Mouse (Mus musculus): Measurements from ENCODE around the gene Tspan5.

DNA sequence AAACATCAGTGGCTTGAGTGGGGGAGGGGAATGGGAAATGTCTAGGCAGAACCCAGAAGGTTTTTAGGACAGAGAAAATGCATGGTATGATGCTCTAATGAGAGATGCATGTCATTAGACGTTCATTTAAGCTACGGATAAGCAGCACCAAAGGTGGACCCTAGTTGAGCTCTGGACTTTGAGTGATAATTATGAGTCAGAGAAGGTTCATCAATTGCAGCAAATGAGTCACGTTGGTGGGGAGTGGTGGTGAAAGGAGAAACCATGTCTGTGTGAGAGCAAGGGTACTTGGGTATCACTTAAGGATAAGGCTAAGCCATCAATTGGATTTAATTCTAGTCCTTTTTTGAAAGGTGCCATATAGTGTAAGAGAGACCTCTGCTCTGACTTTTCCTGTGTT is 1.7 kb upstream of the Tspan5 start:
- TF ChIP-seq CTCF (IDR thresholded peaks at IDR 0.05; ENCODE audit: extremely low read depth, insufficient read depth, insufficient read length, insufficient replicate concordance) (no peak), POLR2A (IDR thresholded peaks at IDR 0.05; ENCODE audit: low read depth, low read length) (no peak)
